Mouse (Mus musculus) gastrocnemius, postnatal 14 days (tissue): ENCODE measurements around the gene Slc1a7. TPM values are rescaled to one million over a fixed set of nuclear protein-coding genes. Genes with fewer than 3 reads are reported as not detected.
A peak's percentile ranks its signal among the peaks of the same experiment; 100 is the strongest.

Source experiments
- DNase-seq: peaks from one replicate; pipeline ENCODE4 v3.0.0; 2021; ENCODE audit warnings: mixed read lengths
- intact Hi-C: fragments of 180-260 bp; cut with DNase I; formaldehyde crosslinking; loops from one replicate; pipeline ENCODE4 v1.15.1; 2025; ENCODE audit warnings: low total_unique reads
- total RNA-seq, 2 experiments: library from RNA; stranded (reverse); gene quantifications; 2 replicates each; pipeline ENCODE4 v1.2.3; 2021

The Slc1a7 gene
- total RNA-seq, 2 experiments from 2014 or later: 0.06 to 0.09 TPM

GRCm38 (mm10) chr4:108005328-108005727 is 37.2 kb downstream of the Slc1a7 start:
- intact Hi-C loops: no loop called here
- no peak for DNase-seq

GRCm38 (mm10) chr4:108007532-108008103 is 39.5 kb downstream of the Slc1a7 start:
- no peak for DNase-seq
- intact Hi-C loops: no loop called here

GRCm38 (mm10) chr4:108008541-108008940 is 40.4 kb downstream of the Slc1a7 start:
- intact Hi-C loops: no loop called here
- DNase-seq: no peak

DNA sequence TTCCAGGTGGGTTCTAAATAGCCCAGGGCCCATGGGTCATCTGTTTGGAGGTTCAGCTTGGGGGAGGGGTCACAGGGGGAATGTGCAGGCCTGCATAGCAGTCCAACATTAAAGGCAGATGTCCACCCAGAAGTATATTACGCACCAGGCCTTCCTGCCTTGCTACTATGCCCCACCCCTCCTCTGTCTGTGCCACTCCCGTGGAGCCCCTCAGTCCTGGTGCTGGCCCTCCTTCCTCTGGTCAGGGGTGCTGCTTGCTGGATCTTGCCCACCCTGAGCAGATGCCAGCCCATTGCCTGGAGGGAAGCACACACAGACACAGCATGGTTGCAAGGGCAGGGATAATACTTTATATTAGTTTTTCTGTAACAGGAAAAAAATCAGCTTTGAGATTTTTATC is 46.3 kb downstream of the Slc1a7 start:
- no peak for DNase-seq
- intact Hi-C loops: no loop called here

- intact Hi-C loops: no loop called here
- DNase-seq: peak; percentile 75
Measured at GRCm38 (mm10) chr4:108015067-108015765, 47.1 kb downstream of the Slc1a7 start.

DNA sequence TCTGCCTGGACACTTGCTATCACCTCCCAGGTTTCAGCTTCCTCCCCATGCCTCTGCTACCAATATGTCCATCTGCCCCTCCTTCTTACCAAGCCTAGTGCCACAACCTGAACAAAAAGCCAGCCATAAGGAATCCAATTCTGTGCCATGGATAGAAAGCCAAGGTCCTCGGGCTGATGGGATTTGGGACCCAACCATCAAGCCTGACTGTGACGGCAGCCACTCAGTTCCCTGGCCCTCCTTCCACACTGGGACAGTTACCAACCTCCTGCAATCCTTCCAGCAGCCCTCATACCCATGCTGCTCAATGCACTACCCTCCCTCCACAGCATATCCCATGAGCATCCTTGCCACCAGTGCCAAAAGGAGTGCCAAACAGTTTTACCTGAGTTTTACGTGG is 48.2 kb downstream of the Slc1a7 start:
- intact Hi-C loops: no loop called here
- peak; percentile 30 for DNase-seq

DNA sequence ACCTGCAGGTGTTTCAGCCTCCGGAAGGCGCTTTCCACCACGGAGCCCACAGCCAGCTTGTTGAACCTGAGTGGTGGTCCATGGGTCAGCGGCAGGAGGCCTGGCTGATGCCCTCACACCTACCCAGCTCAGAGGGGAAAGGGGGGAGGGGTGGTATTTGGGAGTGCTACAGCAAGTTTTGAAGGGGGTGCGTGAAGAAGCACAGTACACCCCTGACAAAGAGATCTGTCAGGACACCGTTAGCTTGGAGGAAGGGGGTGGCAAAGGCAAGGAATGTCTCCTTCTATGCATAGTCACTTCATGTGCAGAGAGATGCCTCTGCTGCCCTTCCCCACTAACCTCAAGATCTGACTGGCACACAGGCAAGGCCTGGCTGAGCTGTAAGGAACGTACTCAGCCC is 49.7 kb downstream of the Slc1a7 start:
- intact Hi-C loops: no loop called here

DNA sequence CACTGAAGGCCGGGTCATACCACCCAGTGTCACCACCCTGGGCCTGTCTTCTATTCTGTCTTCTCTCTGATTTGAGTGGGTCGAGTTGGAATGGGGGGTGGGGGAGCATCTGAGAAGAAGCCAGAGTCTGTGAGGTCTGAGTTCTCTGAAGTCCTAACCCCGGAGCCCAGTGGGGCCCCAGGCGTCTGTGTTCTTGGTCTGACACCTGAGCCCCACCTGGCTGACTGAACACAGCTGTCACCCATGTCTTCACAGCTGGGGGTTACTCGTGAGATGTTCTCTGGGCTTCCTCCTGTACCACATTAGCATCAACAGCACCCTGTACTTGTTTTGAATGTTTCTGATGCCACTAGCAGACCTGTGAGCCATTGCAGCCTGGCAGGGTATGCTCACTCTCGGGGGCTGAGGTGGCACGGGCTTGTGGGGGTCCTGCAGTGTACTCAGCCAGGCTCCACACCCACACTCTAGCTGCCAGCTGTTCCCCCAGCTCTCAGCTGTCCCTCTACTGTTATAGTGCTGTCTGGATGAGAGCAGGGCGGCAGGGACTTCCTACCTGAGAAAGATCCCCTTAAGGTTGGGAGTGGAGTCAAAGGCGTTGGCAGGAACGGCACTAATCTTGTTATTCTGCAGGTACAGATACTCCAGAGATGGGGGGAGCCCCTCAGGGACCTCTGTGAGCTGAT is 50.2 kb downstream of the Slc1a7 start:
- DNase-seq: no peak
- intact Hi-C loops: no loop called here

More for the DNA sequence above, 49.7 kb downstream of the Slc1a7 start:
- DNase-seq: no peak

GRCm38 (mm10) chr4:108018961-108019921 is 51.1 kb downstream of the Slc1a7 start:
- intact Hi-C loops: no loop called here
- no peak for DNase-seq

DNA sequence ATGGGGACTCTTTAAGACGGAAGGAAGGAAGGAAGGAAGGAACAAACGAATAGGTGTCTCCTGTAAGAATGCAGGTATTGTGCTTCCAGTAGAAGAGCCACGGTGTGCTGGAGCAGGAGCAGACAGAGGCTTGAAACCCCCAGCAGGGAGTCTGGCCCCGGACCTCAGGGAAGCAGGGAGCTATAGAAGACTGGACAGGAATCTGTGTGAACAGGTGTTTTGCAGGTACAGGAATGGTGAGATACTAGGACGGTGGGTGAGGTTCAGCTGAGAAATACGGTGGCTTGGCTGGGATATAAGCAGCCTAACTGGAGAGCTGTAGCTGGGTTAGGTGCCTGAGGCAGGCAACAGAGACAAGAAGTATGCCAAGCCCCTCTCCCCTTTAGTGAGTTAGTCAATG is 52.0 kb downstream of the Slc1a7 start:
- intact Hi-C loops: no loop called here
- DNase-seq: no peak

- no peak for DNase-seq
- intact Hi-C loops: no loop called here
Measured at GRCm38 (mm10) chr4:108023186-108023585, 55.1 kb downstream of the Slc1a7 start.

- peak; percentile 77 for DNase-seq
- intact Hi-C loops: no loop called here
Measured at GRCm38 (mm10) chr4:108024641-108025040, 56.5 kb downstream of the Slc1a7 start.

DNA sequence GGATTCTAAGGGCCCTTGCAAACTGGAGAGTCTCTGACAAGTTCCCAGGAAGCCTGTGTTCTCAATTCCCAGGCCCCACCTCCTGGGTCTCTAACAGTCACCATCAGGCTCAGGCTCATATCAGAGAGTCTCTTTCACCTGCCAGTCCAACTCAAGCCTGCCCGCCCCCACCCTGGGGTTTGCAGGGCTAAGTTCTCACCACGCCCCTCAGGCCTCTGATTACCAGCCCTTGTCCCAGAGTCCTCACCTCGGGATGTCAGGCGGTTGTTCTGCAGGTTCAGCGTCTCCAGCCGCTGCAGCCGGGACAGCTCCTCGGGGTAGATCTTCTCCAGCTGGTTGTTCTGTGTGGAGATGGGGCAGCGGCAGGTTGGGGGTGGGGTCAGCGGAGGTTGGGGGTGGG is 57.1 kb downstream of the Slc1a7 start:
- DNase-seq: no peak
- intact Hi-C loops: no loop called here

GRCm38 (mm10) chr4:108026193-108026592 is 58.1 kb downstream of the Slc1a7 start:
- intact Hi-C loops: no loop called here
- no peak for DNase-seq

DNA sequence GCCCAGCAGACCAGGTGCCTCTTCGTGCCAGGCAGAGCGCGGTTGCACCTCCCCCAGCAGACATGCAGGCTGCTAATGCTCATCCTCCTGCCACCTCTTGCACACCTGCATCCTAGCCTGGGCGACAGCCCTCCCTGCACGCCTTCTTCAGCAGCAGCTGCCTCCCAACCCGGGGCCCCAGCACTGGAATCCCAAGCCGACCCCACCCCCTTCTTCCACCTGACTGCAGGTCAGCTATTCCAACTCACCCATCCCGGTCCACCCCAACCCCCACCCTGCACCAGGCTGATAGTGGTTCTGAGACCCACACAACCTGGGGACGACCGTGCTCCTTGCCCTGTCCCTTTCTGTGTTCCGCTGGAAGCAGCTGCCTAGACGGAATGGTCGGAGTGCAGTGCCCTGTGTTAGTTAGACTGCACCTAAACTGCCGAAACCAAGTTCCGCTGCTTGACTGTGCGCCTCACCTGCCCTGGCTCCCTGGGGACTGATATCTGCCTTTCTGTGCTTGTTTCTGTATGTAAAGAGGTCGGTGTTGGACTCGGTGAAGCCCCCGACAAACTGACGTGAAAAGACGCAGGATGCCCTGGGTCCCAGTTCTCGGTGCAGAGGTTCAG is 62.9 kb downstream of the Slc1a7 start:
- intact Hi-C loops: no loop called here

DNA sequence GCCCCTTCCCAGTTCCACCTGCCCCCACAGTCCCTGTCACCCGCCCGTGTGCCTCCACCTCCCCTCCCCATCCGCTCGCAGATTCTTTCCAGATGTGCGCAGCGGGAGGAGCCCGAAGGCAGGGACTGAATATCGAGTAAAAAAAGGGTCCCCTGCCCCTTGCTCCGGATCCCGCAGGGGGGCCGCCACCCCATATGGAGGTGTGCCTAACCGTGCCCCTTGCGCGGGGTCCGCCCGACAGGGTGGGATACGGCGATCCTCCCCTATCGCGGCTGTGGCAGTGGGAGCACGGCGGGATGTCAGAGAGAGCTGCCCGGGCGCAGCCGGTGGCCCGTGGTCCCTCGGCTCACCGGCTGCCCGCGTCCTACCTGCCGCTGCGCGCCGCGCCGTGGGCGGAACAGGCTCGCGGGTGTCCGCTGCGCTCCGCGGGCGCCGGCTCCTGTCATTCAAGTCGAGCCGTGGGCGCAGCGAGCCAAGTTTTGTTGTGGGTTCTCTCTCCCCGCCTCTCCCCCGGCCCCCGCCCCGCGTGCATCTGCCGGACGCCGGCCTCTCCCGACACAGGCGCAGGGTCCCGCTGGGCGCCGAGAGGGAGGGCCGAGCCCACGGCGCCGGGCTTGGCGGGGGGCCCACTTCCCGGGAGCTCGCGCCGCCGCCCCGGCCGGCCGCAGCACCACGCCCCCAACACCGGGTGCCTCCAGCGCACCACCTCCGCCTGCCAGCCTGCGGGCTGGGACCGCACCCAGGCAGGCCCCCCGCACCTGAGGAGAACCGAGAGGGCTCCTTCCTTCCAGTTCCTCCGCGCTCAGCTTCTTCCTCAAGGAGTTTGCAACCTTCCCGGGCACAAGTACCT is 63.6 kb downstream of the Slc1a7 start:
- peak; percentile 77 for DNase-seq
- intact Hi-C loops: no loop called here

More for the DNA sequence above, 62.9 kb downstream of the Slc1a7 start:
- no peak for DNase-seq

DNA sequence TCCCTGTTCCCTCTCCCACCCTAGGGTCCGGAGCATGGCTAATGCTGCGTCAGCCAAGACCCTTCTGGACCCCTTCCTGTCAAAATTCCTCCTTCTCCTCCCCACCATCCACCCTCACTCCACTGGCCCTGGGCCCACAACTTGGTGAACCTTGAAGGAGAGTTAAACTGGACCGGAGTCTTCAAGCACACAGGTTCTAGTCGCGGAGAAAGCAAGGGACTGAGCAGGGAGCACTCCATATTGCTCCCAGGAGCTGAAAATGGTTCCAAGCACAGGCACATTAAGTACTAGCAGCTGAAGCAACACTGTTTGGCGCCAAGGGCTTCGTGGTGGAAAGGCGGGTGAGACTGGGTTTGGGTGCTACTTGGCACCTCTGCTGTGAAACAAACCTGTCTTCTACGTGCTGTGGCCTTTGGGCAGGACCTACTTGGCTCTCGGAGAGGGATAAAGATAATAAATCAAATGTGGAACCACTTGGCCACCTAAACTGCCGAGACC is 64.3 kb downstream of the Slc1a7 start:
- no peak for DNase-seq
- intact Hi-C loops: no loop called here

DNA sequence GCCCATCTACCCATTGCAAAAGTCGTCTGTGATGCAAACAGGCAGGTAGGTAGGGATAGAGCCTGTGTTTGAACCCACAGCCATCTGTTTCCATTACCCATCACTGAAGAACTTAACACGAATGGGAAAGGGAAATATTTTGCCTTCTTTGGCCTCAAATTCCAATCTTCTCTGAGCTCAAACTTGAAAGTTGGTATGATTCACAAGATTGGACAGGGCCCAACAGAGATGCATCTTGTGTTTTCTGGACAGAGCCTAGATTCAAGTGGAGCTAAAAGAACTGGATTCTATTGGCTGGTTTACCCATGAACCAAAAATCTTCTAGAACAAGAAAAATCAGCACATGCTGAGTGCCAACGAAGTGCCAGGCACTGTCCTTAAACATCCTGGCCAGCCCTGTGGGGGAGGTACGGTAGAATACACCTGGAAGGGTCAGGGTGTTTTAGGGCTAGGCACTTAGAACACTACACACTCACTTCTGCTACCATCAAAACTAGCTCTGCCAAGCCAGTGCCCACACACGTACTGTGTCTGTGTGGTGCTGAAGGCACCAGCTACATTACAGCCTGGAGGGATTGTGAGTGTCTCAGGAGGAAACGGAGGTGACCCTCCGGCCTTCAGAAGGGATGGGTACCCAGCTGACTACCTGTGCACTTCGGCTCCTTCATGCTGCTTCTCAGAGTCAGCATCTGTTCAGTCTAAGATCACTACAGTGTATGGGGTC is 65.1 kb downstream of the Slc1a7 start:
- DNase-seq: no peak
- intact Hi-C loops: no loop called here
